Mouse (Mus musculus) heart, adult 2 months (tissue): ENCODE measurements at regions not wholly inside any gene's neighbourhood (a gene's known extent, or its start where the extent isn't known, plus 50 kb on each side); places are given as distances from the start of the nearest gene placed in this dataset.

Source experiments
- CTCF ChIP-seq: fragments of 200-600 bp; IDR thresholded peaks from 2 replicates; pipeline ENCODE4 v1.8.1; 2022; ENCODE audit warnings: antibody characterized with exemption, mild to moderate bottlenecking, moderate library complexity
- EP300 ChIP-seq: fragments of 200-500 bp; IDR thresholded peaks from 2 replicates; pipeline ENCODE4 v1.6.1; 2011; ENCODE audit warnings: low read depth, low read length, control low read depth; ENCODE audit not compliant: insufficient read depth
- POLR2A ChIP-seq: fragments of 200-500 bp; IDR thresholded peaks from 2 replicates; pipeline ENCODE4 v1.6.1; 2011; ENCODE audit warnings: mild to moderate bottlenecking, low read depth, low read length, control low read depth; ENCODE audit not compliant: insufficient read depth

GRCm38 (mm10) chr15:36927436-36927835 is 80.1 kb downstream of the Zfp706 start:
- TF ChIP-seq CTCF: no peak
- TF ChIP-seq POLR2A: no peak
- TF ChIP-seq EP300: no peak
